Mouse (Mus musculus) embryo, embryonic 11.5 days (tissue): Measurements from ENCODE around the gene Pml.

Source experiments
- DNase-seq: peaks from one replicate; pipeline ENCODE4 v3.0.0-alpha.2; 2012; ENCODE audit warnings: low read depth, low spot score

The Pml gene

GRCm38 (mm10) chr9:58249592-58250192 is at the start of gene Pml:
TSS of gene Pml (minus strand) at chr9:58249786.
- DNase-seq, result no peak

GRCm38 (mm10) chr9:58297961-58298477 is 48.4 kb upstream of the Pml start:
- DNase-seq, result no peak

GRCm38 (mm10) chr9:58297065-58297464 is 47.5 kb upstream of the Pml start:
- DNase-seq, result no peak

GRCm38 (mm10) chr9:58295766-58296361 is 46.3 kb upstream of the Pml start:
- no peak for DNase-seq

GRCm38 (mm10) chr9:58295345-58295744 is 45.8 kb upstream of the Pml start:
- no peak for DNase-seq

- no peak for DNase-seq
These were observed 44.9 kb upstream of the Pml start for GRCm38 (mm10) chr9:58294527-58294926.

GRCm38 (mm10) chr9:58289901-58290300 is 40.3 kb upstream of the Pml start:
- no peak for DNase-seq

GRCm38 (mm10) chr9:58289090-58289489 is 39.5 kb upstream of the Pml start:
- no peak for DNase-seq

GRCm38 (mm10) chr9:58283431-58283830 is 33.8 kb upstream of the Pml start:
- no peak for DNase-seq

- DNase-seq, result no peak
These were observed 32.0 kb upstream of the Pml start for GRCm38 (mm10) chr9:58281597-58281996.

GRCm38 (mm10) chr9:58280259-58281109 is 30.9 kb upstream of the Pml start:
- DNase-seq, result peak; percentile 85

GRCm38 (mm10) chr9:58279780-58280179 is 30.2 kb upstream of the Pml start:
- DNase-seq, result no peak

- no peak for DNase-seq
These were observed 29.5 kb upstream of the Pml start for GRCm38 (mm10) chr9:58278821-58279723.

- DNase-seq, result no peak
These were observed 28.7 kb upstream of the Pml start for GRCm38 (mm10) chr9:58278313-58278712.

- DNase-seq, result no peak
These were observed 26.8 kb upstream of the Pml start for GRCm38 (mm10) chr9:58276346-58276745.

- no peak for DNase-seq
These were observed 26.2 kb upstream of the Pml start for GRCm38 (mm10) chr9:58275797-58276196.

GRCm38 (mm10) chr9:58275115-58275774 is 25.7 kb upstream of the Pml start:
- no peak for DNase-seq

GRCm38 (mm10) chr9:58274626-58275025 is 25.0 kb upstream of the Pml start:
- no peak for DNase-seq

- no peak for DNase-seq
These were observed 24.6 kb upstream of the Pml start for GRCm38 (mm10) chr9:58274101-58274604.

GRCm38 (mm10) chr9:58272855-58273254 is 23.3 kb upstream of the Pml start:
- DNase-seq, result no peak

GRCm38 (mm10) chr9:58272068-58272541 is 22.5 kb upstream of the Pml start:
- no peak for DNase-seq
